Mouse (Mus musculus): ENCODE data around the gene Nfic. TPM values are rescaled to one million over a fixed set of nuclear protein-coding genes. Genes with fewer than 3 reads are reported as not detected.

The Nfic gene
- polyA plus RNA-seq, 1 experiment from 2014 or later: 21.1 TPM

DNA sequence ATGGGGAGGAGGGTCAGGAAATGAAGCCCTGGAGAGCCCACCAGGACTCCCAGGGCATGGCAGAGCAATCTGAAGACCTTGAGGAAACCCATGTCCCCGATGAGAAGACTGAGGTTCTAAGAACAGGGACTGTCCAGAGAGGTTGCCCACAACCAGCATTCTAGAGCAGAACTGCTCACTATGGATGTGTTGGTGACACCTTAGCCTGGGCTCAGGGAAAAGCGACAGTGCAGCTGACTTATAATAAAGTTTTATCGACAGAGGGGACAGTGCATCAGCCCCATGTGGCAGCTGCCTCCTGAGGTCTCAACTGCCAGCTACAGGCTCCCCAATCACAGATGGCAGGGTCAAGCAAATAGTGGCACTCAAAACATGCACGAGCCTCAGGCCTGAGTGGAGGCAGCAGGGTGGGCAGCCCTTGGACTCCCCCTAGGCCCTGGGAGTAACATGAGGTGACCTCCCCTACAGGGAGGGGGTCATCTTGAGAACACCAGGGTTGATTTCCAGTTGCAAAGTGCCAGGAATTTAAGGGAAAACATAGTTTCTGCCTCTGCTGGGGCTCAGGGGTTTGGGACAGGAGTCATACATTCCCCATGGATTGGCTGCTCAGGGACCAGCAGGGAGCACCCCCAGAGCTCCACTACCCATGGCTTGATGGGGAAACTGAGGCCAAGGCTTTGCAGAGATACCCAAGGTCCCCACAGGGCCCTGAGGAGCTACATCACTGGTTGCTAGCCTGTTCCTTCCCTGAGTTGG is 34.2 kb downstream of the Nfic start:
- Histone ChIP-seq H3K9ac (replicated peaks) (no peak overlapping the region), H3K27me3 (ENCODE audit: insufficient read depth, low read length) (peaks cover 10% of the 10 kb centered on the region; the same call in 1 of the 2 replicates), H3K4me1 (ENCODE audit: insufficient read depth) (peaks cover 32% of the 10 kb centered on the region), H3K36me3 (replicated peaks; ENCODE audit: insufficient read depth, low read length) (0 out of 2 replicates have a peak, but pooled peaks cover 2% of the 10 kb centered on the region), H3K4me3 (ENCODE audit: low read depth, low read length) (no peak overlapping the region), H3K4me2 (ENCODE audit: low read depth, low read length) (no peak overlapping the region), H3K9me3 (ENCODE audit: low read length) (no peaks in the 10 kb centered on the region), H3K27ac (ENCODE audit: low read depth) (no peak overlapping the region)
- DNase-seq (no peak), ATAC-seq (no peak)
- no peak for TF ChIP-seq EP300 (IDR thresholded peaks at IDR 0.05; ENCODE audit: low read depth)
- TF ChIP-seq CTCF (IDR thresholded peaks at IDR 0.05; ENCODE audit: low read depth): no peak
- 60% methylated on average over 4 of the region's 4 CpGs for WGBS (ENCODE audit: insufficient replicate concordance)

DNA sequence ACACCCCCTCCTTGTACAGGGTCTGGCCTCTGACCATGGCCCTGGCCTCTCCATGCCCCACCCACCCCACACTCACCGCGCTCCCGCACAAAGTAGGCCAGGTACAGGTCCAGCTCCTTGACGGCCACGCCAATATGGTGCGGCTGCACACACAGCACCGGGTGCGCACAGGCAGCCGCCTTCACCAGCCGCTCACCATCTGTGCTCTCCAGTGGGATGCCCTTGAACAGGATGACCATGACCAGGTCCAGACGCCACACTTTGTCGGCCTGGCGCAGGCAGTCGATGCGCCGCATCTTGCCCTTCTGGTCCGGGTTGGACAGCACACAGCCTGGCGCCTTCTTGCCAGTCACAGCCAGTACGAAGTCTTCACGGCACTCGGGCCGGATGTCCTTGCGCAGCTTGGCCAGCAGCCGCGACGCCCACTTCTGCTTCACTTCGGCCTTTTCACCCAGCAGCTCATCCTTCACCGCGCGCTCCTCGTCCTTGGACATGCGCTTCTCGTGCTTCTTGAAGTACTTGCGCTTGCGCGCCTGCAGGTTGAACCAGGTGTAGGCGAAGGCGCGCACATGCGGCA is 35.2 kb downstream of the Nfic start:
- H3K4me1 ChIP-seq (ENCODE audit: insufficient read depth): peaks cover 28% of the 10 kb centered on the region
- H3K4me3 ChIP-seq (ENCODE audit: low read depth, low read length): no peak overlapping the region
- 0 out of 2 replicates have a peak, but pooled peaks cover 2% of the 10 kb centered on the region for H3K36me3 ChIP-seq (replicated peaks; ENCODE audit: insufficient read depth, low read length)
- H3K9ac ChIP-seq (replicated peaks): no peak overlapping the region
- ATAC-seq: no peak
- H3K4me2 ChIP-seq (ENCODE audit: low read depth, low read length): no peak overlapping the region
- no peak overlapping the region for H3K27ac ChIP-seq (ENCODE audit: low read depth)
- H3K27me3 ChIP-seq (ENCODE audit: insufficient read depth, low read length): peaks cover 3% of the 10 kb centered on the region; the same call in 1 of the 2 replicates
- DNase-seq: peak; percentile 22
- WGBS (ENCODE audit: insufficient replicate concordance): 91% methylated on average over 40 of the region's 40 CpGs
- no peaks in the 10 kb centered on the region for H3K9me3 ChIP-seq (ENCODE audit: low read length)
- TF ChIP-seq EP300 (IDR thresholded peaks at IDR 0.05; ENCODE audit: low read depth) (no peak), CTCF (IDR thresholded peaks at IDR 0.05; ENCODE audit: low read depth) (no peak)

DNA sequence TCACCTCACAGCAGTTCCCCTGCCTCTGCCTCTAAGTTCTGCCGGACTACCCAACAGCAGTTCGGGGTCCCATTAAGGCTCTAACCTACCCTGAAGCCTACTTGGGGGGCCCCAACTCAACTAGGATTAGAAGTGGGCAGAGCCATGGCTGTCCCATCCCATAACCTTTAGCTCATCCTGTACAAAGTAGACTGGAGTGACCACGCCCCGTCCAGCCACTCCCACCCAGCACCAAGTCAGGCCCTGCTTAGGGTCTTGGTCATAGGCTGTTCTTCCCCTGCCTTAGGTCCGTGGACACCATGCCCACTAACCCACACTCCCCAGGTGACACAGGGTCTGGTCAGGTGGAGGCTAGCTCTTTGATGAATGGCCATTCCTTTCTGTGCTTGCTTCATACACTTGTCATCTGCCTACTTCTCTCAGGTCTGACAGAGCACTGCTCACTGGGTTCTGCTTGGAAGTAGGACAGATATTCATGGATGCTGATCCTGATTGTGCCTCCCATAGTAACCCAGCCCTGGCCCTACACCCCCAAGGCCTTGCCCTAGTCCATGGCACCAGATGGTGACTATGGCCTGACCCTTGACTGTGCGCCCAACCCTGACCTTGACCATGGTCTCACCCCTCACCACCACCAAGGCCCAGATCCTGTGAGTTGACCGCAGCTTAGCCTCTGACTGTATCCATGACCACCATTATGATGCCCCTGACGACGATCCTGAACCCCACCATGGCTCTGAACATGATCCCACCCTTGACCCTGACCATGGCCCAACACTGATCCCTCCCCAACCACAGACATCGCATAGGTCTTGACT is 36.1 kb downstream of the Nfic start:
- H3K9me3 ChIP-seq (ENCODE audit: low read length): no peaks in the 10 kb centered on the region
- H3K4me2 ChIP-seq (ENCODE audit: low read depth, low read length): no peak overlapping the region
- WGBS (ENCODE audit: insufficient replicate concordance): 84% methylated on average over 10 of the region's 10 CpGs
- H3K36me3 ChIP-seq (replicated peaks; ENCODE audit: insufficient read depth, low read length): 0 out of 2 replicates have a peak, but pooled peaks cover 2% of the 10 kb centered on the region
- peaks cover 37% of the 10 kb centered on the region for H3K4me1 ChIP-seq (ENCODE audit: insufficient read depth)
- ATAC-seq (no peak), DNase-seq (peak; percentile 13)
- H3K27me3 ChIP-seq (ENCODE audit: insufficient read depth, low read length): no peaks in the 10 kb centered on the region
- no peak overlapping the region for H3K27ac ChIP-seq (ENCODE audit: low read depth)
- no peak overlapping the region for H3K9ac ChIP-seq (replicated peaks)
- no peak overlapping the region for H3K4me3 ChIP-seq (ENCODE audit: low read depth, low read length)
- TF ChIP-seq CTCF (IDR thresholded peaks at IDR 0.05; ENCODE audit: low read depth): no peak
- TF ChIP-seq EP300 (IDR thresholded peaks at IDR 0.05; ENCODE audit: low read depth): no peak

DNA sequence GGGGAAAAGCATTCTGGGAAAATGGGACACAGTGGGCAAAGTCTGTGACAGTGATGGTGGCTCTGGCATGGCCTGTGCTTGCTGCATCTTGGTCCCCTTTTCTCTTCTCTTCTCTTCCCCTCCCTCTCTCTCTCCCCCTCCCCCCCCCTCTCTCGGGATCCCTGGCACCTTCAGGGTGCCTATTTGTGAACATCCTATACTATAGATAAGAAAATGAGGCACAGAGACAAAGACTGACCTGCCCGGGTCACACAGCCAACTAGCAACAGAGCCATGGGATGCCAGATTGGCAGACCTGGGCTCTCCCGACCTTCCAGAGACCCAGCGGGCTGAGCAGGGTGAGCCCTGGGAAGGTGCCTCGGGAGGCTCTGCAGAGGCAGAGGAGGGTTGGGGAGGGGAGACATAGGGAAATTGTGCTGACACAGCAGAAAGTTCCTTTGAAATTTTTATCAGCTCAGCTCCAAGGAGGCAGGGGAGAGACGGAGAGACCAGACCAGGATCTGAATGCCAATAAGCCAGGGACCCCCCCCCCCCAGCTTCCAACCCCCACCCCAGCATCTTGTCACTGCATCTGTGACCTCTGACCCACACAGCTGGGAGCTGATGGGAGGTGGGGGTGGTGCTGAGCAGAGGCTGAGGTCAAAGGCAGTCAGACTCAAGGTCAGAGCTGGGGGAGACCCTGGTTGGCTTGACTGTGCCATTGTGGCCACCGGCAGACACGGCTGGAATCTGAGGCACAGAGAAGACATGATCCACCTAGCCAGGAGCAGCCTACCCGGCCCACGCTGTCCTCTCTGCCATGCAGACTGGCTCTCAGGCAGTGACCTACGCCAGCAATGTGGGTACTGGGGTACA is 37.0 kb downstream of the Nfic start:
- Histone ChIP-seq H3K27ac (ENCODE audit: low read depth) (no peak overlapping the region), H3K27me3 (ENCODE audit: insufficient read depth, low read length) (no peaks in the 10 kb centered on the region), H3K9me3 (ENCODE audit: low read length) (no peaks in the 10 kb centered on the region), H3K9ac (replicated peaks) (no peak overlapping the region), H3K36me3 (replicated peaks; ENCODE audit: insufficient read depth, low read length) (0 out of 2 replicates have a peak, but pooled peaks cover 2% of the 10 kb centered on the region), H3K4me1 (ENCODE audit: insufficient read depth) (peaks cover 46% of the 10 kb centered on the region), H3K4me2 (ENCODE audit: low read depth, low read length) (no peak overlapping the region), H3K4me3 (ENCODE audit: low read depth, low read length) (no peak overlapping the region)
- WGBS (ENCODE audit: insufficient replicate concordance): 55% methylated on average over 11 of the region's 11 CpGs
- DNase-seq: peak; percentile 15
- TF ChIP-seq CTCF (IDR thresholded peaks at IDR 0.05; ENCODE audit: low read depth) (no peak), EP300 (IDR thresholded peaks at IDR 0.05; ENCODE audit: low read depth) (no peak)
- no peak for ATAC-seq

DNA sequence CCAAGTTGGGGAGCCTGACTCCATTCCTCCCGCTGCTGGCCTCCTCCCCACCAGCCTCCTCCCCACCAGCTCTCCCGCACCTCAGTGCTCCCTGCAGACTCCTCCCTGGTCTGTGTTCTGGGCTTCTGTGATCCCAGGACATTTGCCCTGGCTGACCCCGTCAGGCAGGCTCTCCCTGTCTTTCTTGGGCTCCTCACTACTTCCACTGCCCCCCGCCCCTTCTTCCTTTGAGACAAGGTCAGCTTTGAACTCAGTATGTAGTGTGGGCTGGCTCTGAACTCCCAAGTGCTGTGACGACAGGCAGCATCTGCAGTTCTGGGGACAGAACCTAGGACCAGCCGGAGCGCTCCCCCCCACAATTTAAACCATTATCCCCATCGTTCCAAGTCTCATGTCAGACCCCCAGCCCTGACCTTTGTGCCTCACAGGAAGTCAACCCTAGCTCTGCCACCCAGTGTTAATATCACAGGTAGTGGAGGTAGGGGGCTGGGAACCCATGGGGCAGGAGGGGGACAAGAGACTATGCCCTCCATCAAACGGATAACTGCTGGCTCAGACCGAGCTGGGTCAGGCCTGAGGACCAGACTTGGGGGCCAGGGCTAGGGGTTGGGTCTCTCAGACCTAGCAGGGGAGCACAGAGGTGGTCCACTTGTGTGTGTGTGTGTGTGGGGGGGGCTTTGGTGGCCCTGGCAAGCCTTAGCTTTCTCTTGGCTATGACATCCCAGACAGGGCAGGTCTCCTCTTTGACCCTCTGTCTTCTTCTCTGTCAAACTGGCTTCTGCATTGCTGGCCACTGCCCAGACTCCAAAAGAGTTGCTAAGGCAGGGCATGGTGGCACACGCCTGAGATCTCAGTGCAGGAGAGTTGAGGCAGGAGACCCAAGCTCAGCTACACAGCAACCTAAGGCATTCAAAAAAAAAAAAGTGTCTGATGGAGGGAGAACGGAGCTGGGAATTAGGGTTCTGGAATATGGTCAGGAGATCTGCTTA is 37.9 kb downstream of the Nfic start:
- no peak for TF ChIP-seq CTCF (IDR thresholded peaks at IDR 0.05; ENCODE audit: low read depth)
- TF ChIP-seq EP300 (IDR thresholded peaks at IDR 0.05; ENCODE audit: low read depth): no peak
- DNase-seq (no peak), ATAC-seq (no peak)
- Histone ChIP-seq H3K9me3 (ENCODE audit: low read length) (no peaks in the 10 kb centered on the region), H3K4me1 (ENCODE audit: insufficient read depth) (peaks cover 52% of the 10 kb centered on the region), H3K4me3 (ENCODE audit: low read depth, low read length) (peak overlapping the region; percentile 30), H3K36me3 (replicated peaks; ENCODE audit: insufficient read depth, low read length) (peaks cover 2% of the 10 kb centered on the region; the same call in 1 of the 2 replicates), H3K9ac (replicated peaks) (peak overlapping the region; percentile 17; the same call in 1 of the 2 replicates), H3K4me2 (ENCODE audit: low read depth, low read length) (peak overlapping the region; percentile 53), H3K27ac (ENCODE audit: low read depth) (no peak overlapping the region), H3K27me3 (ENCODE audit: insufficient read depth, low read length) (no peaks in the 10 kb centered on the region)
- WGBS (ENCODE audit: insufficient replicate concordance): 55% methylated on average over 12 of the region's 12 CpGs

Measured in liver, postnatal 0 days (tissue).